Mouse (Mus musculus): ENCODE results near the gene Atp8b4.

The Atp8b4 gene

DNA sequence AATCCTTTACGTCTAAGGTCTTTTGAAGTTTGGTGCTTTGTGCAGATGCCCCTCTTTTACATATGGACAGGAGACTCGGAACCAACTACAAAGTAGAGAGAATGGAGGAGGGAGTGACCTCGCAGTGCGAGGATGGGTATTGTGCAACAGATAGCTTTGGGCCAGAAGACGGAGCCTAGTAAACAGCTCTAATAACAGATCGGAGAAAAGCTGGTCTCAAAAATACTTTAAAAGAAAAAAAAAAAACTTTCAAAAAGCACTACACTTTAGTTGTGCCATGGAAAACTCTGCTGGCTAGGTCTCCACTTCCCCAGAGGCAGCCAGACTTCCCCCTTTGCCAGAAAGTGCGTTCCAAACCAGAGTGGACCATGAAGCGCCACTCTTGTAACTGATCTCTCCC is 161.0 kb downstream of the Atp8b4 start:
- in situ Hi-C loops (cut with MboI; ENCODE audit: low pct_unique_long_range_greater_than_20kb in 1 of 2, low sequenced_read_pairs in 2 of 2, unreplicated experiment in 1 of 2) = no loop called here

DNA sequence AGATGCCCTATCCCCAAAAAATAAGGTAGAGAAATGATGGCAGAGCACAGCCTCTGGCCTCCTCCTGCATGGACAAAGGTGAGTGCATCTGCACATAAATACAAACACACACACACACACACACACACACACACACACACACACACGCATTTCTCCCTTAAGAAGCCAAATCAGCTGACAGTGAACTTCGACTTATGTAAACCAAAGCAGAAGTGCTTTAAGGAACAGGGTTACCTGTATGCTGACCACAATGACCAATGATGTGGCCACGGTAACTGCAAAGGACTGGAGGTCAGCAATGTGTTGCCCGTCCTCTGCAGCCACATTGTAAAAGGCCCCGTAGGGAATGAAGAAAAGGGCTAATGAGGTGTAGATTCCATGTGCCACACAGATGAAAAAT is 163.3 kb downstream of the Atp8b4 start:
- in situ Hi-C loops (cut with MboI; ENCODE audit: low pct_unique_long_range_greater_than_20kb in 1 of 2, low sequenced_read_pairs in 2 of 2, unreplicated experiment in 1 of 2) = no loop called here

DNA sequence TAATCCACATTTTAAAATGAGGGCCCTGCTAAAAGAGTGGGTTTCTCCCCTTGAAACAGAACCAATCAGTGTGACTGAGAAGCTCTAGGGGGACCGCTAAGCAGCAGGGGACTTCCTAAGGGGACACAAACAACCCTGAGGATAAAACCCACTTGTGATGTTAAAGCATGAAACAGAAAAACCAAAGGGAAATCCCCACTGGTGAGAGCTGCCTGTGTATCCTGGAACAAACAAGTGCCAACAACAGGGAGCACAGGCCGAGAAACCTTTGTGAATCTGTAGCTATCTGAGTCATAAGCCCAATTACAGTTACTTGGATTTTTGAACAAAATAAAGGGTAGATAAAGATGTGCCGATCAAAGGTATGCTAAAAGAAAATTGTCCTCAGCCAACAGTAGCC is 168.7 kb downstream of the Atp8b4 start:
- in situ Hi-C loops (cut with MboI; ENCODE audit: low pct_unique_long_range_greater_than_20kb in 1 of 2, low sequenced_read_pairs in 2 of 2, unreplicated experiment in 1 of 2) = no loop called here

DNA sequence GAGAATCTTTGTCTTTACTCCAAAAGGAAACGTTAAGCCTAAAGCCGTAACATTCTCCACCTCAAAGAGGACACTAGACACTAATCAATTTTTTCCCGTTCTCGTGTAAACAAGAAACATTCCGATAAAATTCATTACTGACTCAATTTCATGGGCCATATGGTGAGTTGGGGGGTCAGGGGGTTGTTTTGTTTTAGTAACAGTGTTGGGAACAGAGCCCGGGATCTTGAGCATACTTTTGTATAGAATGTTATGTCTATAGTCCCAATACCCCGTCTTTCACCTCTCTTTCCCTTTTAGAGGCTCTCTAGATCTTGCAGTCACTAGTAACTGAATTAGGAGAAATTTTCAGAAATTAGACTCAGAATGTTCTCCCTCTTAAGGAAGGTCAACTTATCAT is 177.3 kb downstream of the Atp8b4 start:
- in situ Hi-C loops (cut with MboI; ENCODE audit: low pct_unique_long_range_greater_than_20kb in 1 of 2, low sequenced_read_pairs in 2 of 2, unreplicated experiment in 1 of 2) = no loop called here

DNA sequence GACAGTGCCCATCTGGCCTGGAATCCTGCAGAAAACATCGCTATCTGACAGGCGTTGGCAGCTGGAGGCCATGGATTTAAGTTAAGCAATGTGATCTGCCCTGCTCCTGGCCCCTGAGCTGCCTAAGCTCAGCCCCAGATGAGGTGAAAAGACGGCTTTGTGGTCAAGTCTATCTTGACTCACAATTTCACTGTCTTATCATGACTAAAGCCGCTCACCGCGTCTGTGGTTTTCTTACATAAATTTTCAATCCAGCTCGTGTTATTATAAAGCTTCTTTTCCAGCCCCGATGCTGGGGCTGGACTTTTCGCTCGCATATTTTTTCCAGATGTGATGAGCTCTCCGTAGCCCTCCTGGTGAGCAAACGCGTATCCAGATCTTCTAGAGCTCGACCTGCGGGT is 177.8 kb downstream of the Atp8b4 start:
- in situ Hi-C loops (cut with MboI; ENCODE audit: low pct_unique_long_range_greater_than_20kb in 1 of 2, low sequenced_read_pairs in 2 of 2, unreplicated experiment in 1 of 2) = no loop called here

DNA sequence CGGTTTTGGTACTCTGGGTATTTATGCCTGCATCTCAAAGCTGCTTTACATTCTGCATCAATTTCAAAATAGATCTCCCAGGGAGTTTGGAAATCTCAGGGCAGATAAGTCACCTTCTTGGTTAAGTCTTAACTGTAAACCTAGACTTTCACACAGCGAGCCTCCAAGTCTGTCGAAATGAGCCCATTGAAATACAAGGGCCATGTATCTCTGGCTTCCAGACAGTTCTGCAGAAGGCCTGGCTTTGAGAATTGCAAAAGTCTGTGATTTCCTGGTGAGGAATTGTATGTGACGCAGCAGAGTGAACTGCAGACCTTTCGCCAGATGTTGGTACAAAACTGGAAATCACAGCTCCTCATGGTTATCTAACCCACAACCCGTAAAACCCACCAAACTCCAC is 182.4 kb downstream of the Atp8b4 start:
- in situ Hi-C loops (cut with MboI; ENCODE audit: low pct_unique_long_range_greater_than_20kb in 1 of 2, low sequenced_read_pairs in 2 of 2, unreplicated experiment in 1 of 2) = no loop called here

DNA sequence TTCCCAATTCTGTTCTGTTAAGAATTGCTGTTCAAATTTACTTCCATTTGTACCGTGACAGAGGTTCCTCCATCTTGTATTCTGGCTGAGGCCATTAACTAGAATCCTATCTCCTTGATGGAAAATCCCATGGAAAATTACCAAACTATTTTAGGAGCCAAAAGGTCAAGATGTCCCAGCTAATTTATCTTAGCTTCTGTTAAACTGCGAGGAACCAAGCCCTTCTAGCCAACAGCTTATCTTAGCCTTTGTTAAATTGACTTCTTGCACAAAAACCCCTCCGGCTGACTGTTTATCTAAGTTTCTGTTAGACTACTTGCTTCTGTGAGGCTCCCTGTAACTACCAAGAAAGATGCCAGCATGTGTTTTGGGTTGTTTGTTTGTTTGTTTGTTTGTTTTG is 183.5 kb downstream of the Atp8b4 start:
- in situ Hi-C loops (cut with MboI; ENCODE audit: low pct_unique_long_range_greater_than_20kb in 1 of 2, low sequenced_read_pairs in 2 of 2, unreplicated experiment in 1 of 2) = no loop called here

DNA sequence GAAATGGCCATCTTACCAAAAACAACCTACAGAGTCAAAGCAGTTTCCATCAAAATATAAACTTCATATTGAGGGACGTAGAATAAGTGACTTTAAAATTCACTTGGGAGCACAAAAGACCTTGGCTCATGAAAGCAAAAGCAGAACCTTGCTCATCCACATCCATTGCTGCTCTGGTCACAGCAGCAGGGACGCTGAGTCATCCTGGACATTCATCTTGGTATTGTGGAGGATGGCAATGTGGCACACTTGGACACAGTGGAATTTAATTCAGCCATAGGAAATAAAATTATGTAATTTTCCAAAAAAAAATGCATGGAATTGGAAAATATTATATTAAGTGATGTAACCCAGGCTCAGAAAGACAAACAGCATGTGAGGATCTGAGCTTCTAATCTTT is 184.1 kb downstream of the Atp8b4 start:
- in situ Hi-C loops (cut with MboI; ENCODE audit: low pct_unique_long_range_greater_than_20kb in 1 of 2, low sequenced_read_pairs in 2 of 2, unreplicated experiment in 1 of 2) = no loop called here

DNA sequence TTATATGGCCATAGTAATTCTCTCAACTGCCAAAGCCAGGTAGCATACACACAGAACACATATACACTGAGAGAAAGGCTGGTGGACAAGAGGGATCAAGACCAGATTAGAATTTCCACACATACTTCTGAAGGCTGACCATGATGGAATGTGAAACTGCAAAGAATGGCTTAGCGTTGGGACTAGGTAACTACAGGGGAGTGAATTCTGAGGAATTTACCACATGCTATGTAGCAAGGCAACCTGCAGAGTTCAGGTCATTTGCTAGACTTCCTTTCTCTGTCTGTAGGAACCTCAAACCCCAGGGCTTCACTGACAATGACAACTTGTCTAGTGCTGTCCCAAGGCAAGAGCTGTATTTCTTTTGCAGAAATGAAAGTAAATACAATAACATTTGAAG is 189.4 kb downstream of the Atp8b4 start:
- in situ Hi-C loops (cut with MboI; ENCODE audit: low pct_unique_long_range_greater_than_20kb in 1 of 2, low sequenced_read_pairs in 2 of 2, unreplicated experiment in 1 of 2) = no loop called here

DNA sequence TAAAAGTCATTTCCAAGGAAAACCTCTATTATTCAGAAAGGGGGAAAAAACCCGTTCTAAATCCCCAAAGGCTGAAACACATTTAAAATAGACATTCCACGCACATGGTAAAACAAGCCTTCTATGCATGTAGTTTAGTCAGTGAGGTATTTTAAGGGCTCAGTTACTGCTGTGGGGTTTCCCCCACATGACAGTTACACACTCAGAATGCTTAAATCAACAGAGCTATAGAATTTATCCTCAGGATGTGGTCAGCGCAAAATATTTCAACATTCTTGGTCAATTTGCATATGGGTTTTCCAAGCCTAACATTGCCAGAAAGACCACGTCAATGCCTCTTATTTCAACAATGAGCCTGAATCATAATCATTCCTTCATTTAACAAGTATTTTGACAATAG is 190.5 kb downstream of the Atp8b4 start:
- in situ Hi-C loops (cut with MboI; ENCODE audit: low pct_unique_long_range_greater_than_20kb in 1 of 2, low sequenced_read_pairs in 2 of 2, unreplicated experiment in 1 of 2) = no loop called here

DNA sequence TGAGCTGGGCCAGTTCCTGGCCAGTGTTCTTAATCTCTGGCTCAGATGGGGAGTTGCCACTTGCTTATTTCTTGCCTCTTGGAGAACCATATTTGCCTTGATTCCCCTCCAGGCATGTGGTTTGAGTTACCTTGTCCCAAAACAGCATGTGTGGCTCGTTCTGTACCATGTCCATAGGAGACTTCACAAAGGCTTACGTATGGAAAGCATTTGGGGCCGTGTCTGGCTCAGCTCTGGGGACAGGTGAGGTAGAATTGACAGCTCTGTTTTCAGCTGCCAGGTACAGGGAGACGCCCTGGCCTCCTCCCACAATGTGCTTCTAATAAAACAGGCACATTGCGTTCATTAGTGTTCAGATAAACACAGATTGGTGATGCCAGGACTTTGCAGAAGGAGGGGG is 195.9 kb downstream of the Atp8b4 start:
- in situ Hi-C loops (cut with MboI; ENCODE audit: low pct_unique_long_range_greater_than_20kb in 1 of 2, low sequenced_read_pairs in 2 of 2, unreplicated experiment in 1 of 2) = no loop called here

DNA sequence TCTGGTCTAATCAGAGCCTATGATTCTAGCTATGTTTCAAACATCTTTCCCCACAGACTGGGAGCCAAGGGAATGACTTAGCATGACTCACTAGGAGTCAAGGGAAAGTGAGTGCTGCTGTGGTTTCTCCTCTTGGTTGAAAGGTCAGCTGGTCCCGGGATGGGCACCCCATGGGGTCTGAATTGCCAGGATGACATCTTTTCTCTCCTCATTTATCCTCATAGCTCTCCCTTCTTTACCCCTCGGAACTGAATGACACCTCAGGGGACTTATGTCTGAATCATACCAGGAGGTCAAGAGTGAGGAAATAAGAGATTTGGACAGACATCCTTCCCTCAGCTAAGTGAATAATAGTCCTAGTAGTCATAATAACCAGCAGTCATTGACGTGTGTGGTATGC is 197.2 kb downstream of the Atp8b4 start:
- in situ Hi-C loops (cut with MboI; ENCODE audit: low pct_unique_long_range_greater_than_20kb in 1 of 2, low sequenced_read_pairs in 2 of 2, unreplicated experiment in 1 of 2) = no loop called here

DNA sequence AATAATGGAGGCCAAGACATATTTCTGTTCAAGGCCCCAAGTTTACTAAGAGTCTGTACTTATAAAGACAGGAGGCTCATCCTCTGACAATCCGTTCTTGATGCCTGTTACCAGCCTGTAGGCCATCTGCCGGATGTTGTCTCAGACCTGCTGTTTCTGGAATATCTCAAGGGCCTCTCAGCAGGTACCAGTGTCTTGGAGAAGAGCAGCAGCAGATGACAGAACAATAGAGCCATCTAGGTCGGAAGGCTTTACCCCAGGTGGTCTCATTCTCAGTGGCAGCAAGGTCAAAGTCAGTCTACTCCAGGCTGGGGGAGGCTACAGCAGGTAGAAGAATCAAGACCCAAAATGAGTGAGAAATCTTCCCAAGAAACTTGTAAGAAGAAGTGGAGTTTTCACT is 198.1 kb downstream of the Atp8b4 start:
- in situ Hi-C loops (cut with MboI; ENCODE audit: low pct_unique_long_range_greater_than_20kb in 1 of 2, low sequenced_read_pairs in 2 of 2, unreplicated experiment in 1 of 2) = no loop called here

DNA sequence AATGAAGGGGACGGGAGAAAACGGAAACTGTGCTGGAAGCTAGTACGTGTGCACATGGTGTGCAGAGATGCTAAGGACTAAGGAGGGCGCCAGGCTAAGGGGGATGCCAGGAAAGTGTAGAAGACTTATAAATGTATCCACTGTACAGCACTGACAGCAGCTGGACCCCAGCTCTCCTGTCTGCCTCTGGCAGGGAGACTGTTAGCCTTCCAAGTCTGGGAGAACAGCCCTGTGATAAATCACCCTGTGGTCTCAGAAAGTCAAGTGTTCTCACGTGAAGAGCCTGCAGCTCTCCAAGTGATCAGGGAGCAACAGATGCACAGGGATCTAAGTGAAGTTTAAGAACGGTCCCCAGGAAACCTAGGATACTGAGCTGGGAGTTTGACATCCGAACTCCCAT is 209.8 kb downstream of the Atp8b4 start:
- in situ Hi-C loops (cut with MboI; ENCODE audit: low pct_unique_long_range_greater_than_20kb in 1 of 2, low sequenced_read_pairs in 2 of 2, unreplicated experiment in 1 of 2) = no loop called here

DNA sequence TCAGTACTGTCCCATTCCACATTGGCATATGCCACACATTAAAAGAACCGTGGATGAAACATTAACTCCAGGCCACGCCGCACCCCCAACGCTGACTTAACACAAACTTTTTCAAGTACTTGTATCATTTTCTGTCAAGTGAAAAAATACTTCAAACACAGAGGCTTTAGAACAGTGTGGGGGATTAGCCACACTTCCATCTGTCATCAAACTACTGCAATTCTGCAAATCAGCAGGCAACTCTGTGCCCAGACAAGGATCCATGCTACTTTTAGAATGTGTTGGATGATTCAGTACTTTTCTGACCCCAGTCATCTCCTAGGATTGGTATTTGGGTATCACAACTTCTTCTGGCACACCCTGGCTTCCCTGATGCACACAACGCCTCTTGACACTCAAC is 212.5 kb downstream of the Atp8b4 start:
- in situ Hi-C loops (cut with MboI; ENCODE audit: low pct_unique_long_range_greater_than_20kb in 1 of 2, low sequenced_read_pairs in 2 of 2, unreplicated experiment in 1 of 2) = no loop called here

DNA sequence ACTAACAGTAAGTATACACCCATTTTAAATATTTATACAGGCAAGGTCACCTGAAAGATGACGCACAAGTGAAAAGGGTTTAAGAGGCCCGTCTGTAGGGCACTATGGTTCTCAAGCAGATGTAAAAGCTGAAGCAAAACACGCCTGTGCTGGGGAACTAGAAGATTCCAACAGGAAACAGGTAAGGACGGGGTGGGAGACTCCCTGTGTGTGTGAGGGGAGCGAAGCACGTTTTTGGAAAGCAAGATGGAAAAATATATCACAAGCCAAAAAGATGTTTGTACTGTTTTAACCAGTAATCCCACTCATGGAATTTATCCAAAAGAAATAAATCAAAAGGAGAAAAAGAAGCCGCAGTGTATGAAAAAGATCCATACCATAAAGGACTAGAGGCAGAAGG is 214.1 kb downstream of the Atp8b4 start:
- in situ Hi-C loops (cut with MboI; ENCODE audit: low pct_unique_long_range_greater_than_20kb in 1 of 2, low sequenced_read_pairs in 2 of 2, unreplicated experiment in 1 of 2) = no loop called here

DNA sequence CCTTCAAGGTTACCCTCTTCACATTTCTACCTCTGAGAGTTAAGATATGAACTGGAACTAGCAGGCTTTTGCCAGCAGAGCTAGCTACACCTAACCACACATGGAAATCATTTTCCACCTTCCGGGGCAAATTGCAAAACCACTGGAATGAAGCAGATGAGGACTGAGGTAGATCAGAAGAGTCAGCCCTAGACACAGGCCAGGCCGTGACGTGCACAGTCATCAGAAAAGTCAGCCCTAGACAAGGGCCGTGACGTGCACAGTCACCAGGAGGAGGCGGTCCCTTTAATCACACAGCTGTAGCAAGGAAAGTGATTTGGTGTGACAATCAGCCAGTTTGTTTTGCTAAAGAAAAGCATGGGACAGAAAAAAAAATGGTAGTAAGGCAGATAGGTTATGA is 216.4 kb downstream of the Atp8b4 start:
- in situ Hi-C loops (cut with MboI; ENCODE audit: low pct_unique_long_range_greater_than_20kb in 1 of 2, low sequenced_read_pairs in 2 of 2, unreplicated experiment in 1 of 2) = no loop called here

DNA sequence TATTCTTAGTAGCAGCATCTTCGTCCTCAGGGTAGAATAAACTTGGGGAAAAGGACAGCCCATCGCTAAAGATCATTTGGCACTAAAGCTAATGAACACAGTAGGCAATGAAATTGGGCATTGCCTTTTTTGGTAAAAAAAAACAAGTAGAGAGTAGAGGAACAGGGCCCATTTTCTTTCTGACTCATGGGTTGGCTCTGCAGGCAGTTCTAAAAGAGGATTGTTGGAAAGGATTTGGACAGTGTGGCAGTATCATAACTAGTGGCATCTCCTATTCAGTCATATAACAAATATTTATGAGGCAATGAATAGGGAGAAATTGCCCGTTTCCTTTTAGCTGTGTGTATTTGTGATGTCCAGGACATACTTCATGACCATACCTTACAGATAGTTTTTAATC is 217.4 kb downstream of the Atp8b4 start:
- in situ Hi-C loops (cut with MboI; ENCODE audit: low pct_unique_long_range_greater_than_20kb in 1 of 2, low sequenced_read_pairs in 2 of 2, unreplicated experiment in 1 of 2) = no loop called here

DNA sequence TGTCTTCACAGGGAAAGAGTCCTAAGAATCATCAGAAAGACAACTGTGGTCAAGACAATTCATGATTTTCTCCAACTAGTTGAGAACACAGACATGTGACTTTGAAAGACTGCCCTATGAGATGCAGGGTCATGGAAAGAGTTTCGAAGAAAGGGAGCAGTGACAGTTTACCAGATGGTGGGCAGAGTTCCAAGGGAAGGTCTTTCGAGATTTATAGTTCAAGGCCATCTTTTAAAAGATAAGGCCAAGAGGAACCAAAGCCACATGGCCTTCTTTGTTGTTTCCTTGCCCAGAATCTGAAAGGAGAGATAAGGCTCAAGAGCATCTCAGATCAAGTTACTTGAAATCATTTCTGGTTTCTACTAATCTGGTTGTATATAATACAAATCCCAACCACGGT is 225.0 kb downstream of the Atp8b4 start:
- in situ Hi-C loops (cut with MboI; ENCODE audit: low pct_unique_long_range_greater_than_20kb in 1 of 2, low sequenced_read_pairs in 2 of 2, unreplicated experiment in 1 of 2) = no loop called here

DNA sequence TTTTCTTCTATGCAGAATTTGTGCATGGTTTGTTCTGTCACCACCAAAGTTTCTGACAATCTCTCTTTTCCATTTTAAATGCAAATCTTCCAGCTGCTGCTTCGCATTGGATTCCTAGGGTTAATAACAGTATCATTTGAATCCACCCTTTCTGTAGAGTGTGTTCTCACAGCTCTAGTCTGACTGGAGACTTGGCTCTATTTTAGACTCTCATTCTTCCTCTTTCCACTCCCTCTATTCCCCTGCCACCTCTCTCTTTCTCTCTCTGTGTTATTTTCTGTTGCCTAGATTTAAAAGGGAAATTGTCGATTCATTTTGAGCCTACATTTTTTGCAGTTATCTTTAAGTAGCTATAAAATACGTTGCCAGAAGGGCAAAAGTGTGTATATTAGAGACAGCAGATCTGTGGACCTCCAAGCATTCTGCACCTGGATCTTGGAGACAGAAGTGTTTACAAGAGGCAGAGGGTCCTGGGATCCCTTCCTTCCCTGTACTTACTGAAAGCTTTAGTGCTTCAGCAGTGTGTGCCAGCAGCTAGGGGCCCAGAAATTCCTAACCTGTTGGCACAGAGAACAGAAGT is 225.6 kb downstream of the Atp8b4 start:
- in situ Hi-C loops (cut with MboI; ENCODE audit: low pct_unique_long_range_greater_than_20kb in 1 of 2, low sequenced_read_pairs in 2 of 2, unreplicated experiment in 1 of 2) = no loop called here

DNA sequence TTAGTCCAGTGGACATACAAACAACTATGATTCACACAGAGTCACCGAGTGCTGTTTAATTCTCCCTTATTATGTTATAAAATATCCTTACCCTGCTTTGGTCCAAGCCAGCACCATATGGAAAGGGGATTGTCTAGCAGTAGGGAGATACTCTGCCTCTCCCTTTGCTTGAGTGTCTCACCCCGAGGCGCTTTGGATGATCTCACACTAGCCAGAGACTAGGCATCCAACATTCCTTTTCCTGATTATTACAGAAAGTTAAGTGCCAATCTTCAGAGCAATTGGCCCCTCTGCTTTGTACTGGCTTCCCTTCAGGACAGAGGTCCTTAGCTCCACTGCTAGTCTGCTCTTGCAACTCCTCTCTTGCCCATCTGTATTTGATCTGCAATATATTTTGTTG is 226.2 kb downstream of the Atp8b4 start:
- in situ Hi-C loops (cut with MboI; ENCODE audit: low pct_unique_long_range_greater_than_20kb in 1 of 2, low sequenced_read_pairs in 2 of 2, unreplicated experiment in 1 of 2) = no loop called here
